Mouse (Mus musculus): ENCODE measurements around the gene Magoh.
A peak's percentile ranks its signal among the peaks of the same experiment; 100 is the strongest.

Magoh gene

DNA sequence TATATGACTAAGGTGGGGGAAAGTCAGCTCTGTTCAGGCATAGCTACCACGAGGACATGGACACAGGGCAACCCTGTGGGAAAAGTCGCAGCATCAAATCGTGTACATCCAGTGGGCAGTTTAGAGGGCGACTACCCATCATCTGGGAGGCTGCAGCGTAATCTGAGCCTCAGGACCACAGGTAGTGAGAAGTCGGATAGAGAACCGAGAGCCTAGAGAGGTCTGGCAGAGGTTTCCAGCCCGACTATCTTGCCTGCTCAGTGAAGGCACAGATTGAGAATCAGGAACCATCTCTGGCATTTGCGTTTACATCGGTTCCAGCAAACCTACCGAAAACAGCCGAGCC is 9.8 kb downstream of the Magoh start:
- no peak for DNase-seq (ENCODE audit: extremely low read depth, low read depth, low spot score)

DNA sequence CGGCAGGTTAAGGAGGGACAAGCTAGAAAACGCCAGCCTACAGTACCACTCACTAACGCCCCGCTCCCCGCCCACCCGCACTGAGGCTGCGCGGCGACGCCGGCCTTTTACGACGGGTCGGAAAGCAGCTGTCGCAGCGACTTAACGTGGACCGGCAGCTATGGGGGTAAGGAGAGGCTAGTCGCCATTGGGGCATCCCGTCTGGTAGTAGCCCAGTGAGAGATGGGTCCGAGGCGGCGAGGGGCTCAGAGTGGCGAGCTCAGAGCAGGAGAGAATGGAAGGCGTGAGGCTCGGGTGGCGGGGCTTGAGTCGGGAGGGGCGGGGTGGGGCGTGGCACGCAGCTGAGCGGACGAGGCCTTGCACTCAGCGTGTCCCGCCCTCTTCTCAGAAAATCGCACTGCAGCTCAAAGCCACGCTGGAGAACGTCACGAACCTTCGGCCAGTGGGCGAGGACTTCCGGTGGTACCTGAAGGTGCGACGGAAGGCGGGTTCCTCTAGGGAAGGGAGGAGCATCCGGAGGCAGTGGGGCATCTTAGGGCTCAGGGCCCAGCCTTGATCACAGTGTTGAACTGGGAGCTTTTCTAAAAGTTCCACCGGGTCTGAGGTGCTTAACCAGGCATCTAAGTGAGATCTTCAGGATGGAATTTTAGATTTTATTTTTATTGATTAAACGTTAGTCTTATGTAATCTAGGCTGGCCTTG is 10.3 kb downstream of the Magoh start, which contains the start of gene 0610037L13Rik:
Gene 0610037L13Rik, plus strand, starts transcription at position 83 of the 702 bp plus-strand sequence.
- DNase-seq (ENCODE audit: extremely low read depth, low read depth, low spot score), result peak; percentile 70

DNA sequence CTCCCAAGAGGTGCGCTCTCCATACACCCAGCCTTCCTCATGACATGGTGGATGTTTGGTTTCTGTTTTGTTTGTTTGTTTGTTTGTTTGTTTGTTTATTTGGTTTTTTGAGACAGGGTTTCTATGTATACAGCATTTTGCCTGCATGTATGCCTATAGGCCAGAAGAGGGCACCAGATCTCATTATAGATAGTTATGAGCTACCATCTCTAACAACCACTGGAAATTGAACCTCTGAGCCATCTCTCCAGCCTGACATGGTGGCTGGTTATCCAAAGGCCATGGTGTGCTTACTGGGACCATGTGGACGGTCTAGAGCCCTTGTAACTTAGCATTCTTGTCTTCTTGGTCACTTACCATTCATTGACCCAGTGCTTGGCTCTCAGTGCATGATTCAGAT is 13.1 kb downstream of the Magoh start:
- DNase-seq (ENCODE audit: extremely low read depth, low read depth, low spot score), result no peak

DNA sequence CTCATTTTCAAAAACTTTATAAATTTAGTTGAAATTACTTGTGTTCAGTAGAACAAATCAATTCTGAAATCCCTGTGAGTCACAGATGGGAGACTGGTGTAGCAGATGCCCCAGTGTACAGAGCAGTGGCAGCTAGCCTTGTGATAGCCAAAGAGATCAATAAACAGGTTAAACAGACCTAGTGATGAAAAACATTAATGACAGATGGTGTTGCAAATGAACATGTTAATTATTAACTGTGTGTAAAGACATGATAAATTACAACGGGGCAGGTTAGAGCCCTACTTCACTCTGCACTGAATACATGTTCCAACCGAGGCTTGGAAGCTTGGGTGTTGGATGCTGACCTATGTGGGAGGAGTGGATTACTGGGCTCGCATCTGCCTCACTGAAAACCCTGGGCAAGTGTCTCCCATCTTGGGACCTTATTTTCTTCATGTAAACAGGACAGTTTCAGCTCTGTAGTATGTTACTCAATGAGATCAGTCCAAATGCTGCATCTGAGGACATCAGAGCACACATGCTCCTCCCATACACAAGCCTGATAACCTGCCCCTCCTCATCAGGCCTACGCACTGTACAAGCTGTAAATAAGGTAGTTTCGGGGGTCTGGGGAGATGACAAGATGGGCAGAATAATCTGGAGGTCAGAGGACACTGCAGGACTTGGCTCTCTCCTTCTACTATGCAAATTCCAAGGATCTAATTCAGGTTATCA is 19.8 kb downstream of the Magoh start:
- no peak for DNase-seq (ENCODE audit: extremely low read depth, low read depth, low spot score)

DNA sequence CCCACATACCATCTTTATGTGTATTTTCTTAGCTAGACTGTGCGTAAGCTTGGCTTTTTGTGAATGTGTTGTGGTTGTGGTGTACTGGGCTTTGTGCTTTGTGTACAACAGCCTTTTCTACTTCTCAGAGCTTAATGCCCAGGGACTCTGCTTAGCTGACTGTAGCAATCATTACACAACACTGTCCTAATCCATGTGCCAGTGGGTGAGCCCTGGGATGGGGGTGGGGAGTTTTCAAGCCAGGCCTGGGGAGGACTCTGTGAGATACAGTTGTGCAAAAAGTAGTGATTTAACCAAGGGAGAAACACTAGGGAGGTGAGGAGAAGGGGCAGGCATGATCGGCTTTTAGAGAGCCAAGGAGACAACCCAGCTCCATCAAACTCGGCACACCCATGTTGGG is 20.7 kb downstream of the Magoh start:
- no peak for DNase-seq (ENCODE audit: extremely low read depth, low read depth, low spot score)

DNA sequence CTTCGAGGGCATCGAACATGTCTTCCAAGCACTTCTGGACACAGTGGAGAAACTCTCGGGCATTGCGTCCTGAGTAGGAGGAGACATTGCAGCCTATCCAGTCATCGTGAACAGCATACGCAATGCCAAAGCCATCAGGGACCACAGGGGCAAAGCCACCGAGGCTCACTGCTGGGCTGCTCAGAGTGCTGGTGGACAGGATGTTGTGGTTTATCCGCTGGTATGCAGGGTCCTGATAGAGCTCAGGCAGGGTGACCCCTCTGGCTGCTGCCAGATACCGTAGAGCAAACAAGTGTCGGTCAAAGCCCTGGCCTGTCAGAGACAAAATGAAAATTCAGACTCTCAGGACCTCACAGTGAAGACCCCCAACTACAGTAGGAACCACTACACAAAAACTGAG is 24.7 kb downstream of the Magoh start:
- no peak for DNase-seq (ENCODE audit: extremely low read depth, low read depth, low spot score)

DNA sequence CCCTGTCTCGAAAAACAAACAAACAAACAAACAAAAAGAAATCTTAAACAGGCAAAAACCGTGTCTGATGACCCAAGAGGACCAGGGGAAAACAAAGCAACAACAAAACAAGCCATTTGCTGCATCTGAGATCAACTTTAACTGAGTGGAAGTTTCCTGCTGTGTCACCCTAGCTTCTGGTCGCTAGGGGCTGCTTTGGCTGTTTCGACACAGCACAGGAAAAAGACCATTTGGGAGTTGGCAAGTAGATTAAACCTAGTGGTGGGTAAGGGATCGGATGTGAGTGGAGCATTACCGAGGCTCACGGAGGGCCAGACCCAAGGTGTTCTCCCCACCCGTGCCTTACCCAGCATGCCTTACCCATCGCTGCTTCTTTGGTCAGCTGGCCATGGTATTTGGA is 27.0 kb downstream of the Magoh start:
- no peak for DNase-seq (ENCODE audit: extremely low read depth, low read depth, low spot score)

DNA sequence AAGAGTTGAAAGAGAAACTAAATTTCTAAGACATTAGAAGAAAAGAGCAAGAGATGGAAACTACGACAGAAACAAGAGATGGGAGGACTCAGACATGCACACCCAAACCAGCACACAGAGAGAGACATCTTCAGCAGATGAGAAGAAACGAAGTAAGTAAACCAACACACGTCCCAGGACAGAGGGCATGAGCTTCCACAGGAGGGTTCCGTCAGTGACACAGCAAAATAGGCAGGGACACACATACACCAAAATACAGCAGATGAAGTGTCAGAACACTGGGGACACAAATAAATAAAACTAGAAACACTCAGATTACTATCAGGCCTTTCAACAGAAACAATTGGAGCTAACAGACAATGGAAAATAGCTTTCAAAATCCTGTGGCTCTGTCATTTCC is 30.5 kb downstream of the Magoh start:
- DNase-seq (ENCODE audit: extremely low read depth, low read depth, low spot score), result no peak

DNA sequence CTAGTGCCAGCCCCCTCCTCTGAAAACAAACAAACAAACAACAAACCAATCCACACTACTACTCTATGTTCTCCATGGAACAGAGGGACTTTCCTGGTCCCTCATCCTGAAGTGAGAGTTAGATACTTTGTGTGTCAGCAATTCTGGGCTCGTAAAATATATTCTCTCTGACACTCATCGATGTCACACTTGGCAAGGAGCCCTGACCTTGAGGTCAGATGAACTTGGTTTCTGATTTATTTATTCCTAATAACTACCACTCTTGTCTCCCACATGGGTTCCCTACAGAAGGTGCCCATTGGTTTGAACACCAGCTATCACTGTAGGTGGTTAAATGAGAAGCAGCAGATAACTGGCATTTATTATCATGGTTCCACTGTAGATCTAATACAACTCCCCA is 40.8 kb downstream of the Magoh start:
- DNase-seq (ENCODE audit: extremely low read depth, low read depth, low spot score), result no peak

DNA sequence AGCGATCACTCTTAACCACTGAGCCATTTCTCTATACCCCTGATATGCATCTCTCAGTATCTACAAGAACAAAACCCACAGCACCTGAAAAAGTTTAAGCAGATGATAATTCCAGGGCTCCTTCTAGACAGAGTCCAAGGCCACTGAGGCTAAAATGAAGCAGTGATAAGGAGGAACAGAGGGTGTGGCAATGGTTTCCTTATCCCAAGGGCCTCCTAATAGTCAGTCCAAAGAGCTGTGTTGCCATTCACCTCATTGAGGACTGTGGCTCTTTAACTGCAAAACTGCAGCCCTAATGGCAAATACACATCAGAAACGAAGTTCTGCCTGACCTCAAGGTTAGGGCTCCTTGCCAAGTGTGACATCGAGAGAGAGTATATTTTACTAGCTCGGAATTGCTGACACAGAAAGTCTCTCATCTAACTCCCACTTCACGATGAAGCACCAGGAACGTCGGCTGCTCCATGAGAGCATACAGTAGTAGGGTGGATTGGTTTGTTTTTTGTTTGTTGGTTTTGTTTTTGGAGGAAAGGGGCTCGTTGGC is 41.7 kb downstream of the Magoh start:
- DNase-seq (ENCODE audit: extremely low read depth, low read depth, low spot score), result no peak

DNA sequence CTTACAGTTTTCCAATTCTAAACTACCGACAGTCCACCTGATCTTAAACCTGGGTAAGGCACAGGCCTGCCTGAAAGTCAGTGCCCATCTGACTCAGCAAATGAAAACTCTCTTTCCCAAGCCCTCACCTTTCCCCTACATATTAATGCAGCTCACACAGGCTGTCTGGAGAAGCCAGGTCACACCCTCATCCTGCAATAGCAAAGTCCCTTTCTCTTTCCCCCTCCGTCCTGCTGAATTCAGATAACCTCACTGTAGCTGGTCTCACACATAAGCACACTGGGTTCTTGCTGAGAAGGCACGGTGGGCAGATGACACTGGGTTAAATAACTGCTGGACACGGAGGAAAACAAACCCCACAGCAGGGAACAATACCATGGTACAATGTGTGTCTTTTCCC is 42.4 kb downstream of the Magoh start:
- DNase-seq (ENCODE audit: extremely low read depth, low read depth, low spot score), result peak; percentile 62

DNA sequence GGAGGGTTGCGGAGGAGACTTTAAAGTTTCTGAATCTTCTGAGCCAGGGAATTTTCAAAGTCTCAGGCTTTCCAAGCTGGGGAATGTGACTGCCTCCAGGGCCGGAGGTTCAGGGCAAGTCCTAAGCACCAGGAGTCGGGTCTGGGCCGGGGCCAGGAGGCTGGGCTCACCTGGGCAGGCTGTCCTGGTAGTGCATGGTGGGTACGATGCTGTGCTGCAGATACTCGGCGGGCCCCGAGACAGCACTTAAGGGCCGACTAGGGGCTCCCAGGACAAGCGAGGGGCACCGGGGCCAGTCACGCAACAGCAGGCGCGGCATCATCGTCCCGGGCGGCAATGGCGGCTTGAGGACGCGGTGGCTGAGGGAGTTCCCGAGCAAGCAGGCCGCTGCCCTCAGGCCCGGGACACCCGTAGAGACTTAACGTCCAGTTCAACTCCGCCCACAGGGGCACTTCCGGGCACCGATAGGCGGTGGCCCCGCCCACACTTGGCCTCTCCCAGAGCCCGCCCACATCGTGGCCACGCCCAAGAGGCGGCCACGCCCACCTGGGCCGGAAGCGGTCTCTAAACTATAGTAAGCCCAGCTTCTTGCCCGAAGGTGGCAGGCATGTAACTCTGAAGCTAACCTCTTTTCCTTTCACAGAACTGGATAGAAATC is 43.7 kb downstream of the Magoh start, which contains the start of gene Cpt2:
Gene Cpt2, minus strand, starts transcription at position 466 of the 658 bp plus-strand sequence.
- DNase-seq (ENCODE audit: extremely low read depth, low read depth, low spot score), result no peak

DNA sequence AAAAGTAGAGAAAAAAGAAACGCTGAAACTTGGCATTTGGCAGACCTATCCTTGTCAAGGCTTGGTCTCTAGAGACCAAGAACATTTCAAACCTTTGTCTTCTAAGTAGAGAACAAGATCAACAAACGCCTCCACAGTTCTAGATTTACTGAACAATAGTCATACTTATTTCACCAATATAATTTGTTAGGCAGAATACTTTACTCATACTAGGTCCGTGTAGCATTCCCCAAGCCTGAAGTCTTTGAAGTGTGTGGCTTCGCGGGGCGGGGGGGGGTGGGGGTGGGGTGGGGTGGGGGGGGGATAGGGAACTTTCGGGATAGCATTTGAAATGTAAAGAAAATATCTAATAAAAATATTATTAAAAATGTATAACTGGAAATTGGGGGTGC is 44.2 kb downstream of the Magoh start:
- no peak for DNase-seq (ENCODE audit: extremely low read depth, low read depth, low spot score)

DNA sequence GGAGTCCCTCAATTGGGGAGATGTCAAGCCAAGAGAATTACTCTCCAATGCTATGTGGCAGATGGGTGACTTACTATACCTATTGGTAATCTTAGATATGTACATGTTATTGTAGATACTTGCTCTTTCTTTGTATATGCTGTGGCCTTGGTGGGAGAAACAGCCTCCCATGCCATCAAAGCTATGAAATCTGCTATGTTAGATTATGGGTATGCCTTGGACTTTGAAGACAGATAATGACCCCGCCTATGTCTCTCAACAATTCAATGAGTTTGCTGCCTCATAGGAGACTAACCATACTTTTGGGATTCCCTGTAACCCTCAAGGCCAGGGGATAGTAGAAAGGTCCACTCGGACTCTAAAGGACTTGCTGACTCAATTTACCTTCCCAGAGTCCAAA is 48.7 kb downstream of the Magoh start:
- no peak for DNase-seq (ENCODE audit: extremely low read depth, low read depth, low spot score)

DNA sequence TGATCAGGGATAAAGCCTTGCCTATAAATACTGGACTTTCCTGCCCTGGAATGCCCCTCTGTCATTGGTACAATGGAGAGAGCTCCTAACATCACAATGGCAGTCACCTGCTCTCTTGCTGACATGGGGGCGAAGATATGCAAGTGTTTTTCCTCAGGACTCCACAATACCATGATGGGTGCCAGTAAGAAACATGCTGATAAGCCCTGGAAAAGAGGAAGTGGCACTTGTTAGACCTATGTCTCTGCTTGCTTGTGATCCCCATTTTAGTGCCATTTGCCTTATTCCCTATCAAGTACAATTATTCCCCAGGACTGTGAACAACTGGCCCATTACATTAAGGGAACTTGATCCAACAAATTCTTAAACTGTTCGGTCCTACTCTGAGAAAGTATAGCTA is 49.2 kb downstream of the Magoh start:
- no peak for DNase-seq (ENCODE audit: extremely low read depth, low read depth, low spot score)

DNA sequence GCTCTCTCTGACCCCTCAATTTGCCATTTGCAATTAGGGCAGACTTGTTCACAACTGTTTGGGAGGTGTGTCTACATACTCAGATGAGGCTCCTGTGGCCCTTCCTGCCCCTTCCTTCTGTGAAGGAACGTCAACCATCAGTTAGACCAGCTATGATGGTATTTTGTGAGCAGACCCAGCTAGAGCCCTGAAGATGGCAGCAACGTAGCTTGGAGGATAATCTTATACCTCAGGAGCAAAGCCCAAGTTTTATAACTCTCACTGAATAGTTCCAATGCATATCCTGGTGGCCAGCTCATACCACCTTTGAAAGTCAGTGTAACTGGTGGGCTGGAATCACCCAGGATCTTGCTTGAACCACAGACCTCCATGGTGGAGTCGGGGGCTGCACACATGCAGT is 51.9 kb downstream of the Magoh start:
- DNase-seq (ENCODE audit: extremely low read depth, low read depth, low spot score), result no peak

DNA sequence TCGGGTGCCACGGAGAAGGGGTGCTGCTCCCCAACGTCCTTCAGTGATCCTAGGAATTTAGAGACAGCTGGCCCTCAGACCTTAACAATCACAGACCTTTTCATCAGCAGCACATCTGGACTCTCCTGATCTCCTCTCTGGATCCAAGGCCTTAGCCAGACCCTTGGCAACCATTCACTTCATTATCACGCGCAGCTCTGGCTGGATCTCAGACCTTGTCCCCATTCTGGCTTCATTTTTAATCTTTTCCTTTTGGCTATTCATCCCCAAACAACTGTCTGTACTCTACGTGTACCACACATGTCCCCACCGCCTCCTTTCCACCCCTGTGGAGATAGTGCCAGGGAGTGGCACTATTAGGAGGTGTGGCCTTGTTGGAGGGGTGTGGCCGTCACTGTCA is 53.7 kb downstream of the Magoh start:
- no peak for DNase-seq (ENCODE audit: extremely low read depth, low read depth, low spot score)

DNA sequence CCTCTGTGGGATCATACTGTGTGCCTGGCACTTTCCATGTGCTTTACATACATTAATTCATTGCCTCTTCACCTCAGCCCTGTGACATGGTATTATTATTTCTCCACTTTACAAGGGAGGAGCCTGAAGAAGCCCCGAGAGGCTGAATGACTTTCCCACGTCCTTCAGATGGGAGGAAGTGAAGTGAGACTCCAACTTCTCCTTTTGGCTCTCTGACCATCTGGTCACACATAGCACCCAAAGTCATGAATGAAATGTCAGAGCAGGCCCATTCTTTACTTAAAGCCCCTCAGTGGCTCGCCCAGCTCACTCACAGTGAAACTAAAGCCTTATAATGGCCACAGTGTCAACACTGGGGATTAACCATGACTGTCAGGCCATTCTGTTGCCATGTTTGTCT is 55.7 kb downstream of the Magoh start:
- no peak for DNase-seq (ENCODE audit: extremely low read depth, low read depth, low spot score)
